Mouse (Mus musculus) adrenal gland, adult (tissue): Measurements from ENCODE around the gene Gabrg3.

ENCODE experiments used
- DNase-seq, 2 experiments: peaks; one replicate each; pipeline ENCODE4 v3.0.0; 2022 to 2023; ENCODE audit warnings: low spot score in 1 of 2; ENCODE audit not compliant: inconsistent age in 2 of 2

Gabrg3 gene

GRCm38 (mm10) chr7:57386517-57387340, at the start of gene Gabrg3:
Gene Gabrg3 (minus strand): TSS chr7:57387188.
- DNase-seq: peak; percentile 31 to 77

- no peak for DNase-seq
Observed at GRCm38 (mm10) chr7:57422675-57423074, 35.7 kb upstream of the Gabrg3 start.

GRCm38 (mm10) chr7:57421044-57421443, 34.1 kb upstream of the Gabrg3 start:
- no peak for DNase-seq

GRCm38 (mm10) chr7:57419392-57419791, 32.4 kb upstream of the Gabrg3 start, which contains the start of gene Gabrb3:
Gene Gabrb3 (plus strand): TSS chr7:57419692.
- no peak for DNase-seq

GRCm38 (mm10) chr7:57412896-57413295, 25.9 kb upstream of the Gabrg3 start:
- no peak for DNase-seq

- DNase-seq: no peak
Observed at GRCm38 (mm10) chr7:57411163-57411562, 24.2 kb upstream of the Gabrg3 start.

- peak; percentile 52 to 60 for DNase-seq
Observed at GRCm38 (mm10) chr7:57393551-57393950, 6.6 kb upstream of the Gabrg3 start.

GRCm38 (mm10) chr7:57390046-57390445, 3.1 kb upstream of the Gabrg3 start:
- DNase-seq: no peak

GRCm38 (mm10) chr7:57387341-57387654, 310 bp upstream of the Gabrg3 start:
- no peak for DNase-seq

- DNase-seq: peak; percentile 18 to 85
Observed at GRCm38 (mm10) chr7:57384112-57384511, 2.9 kb downstream of the Gabrg3 start.

GRCm38 (mm10) chr7:57366013-57366390, 21.0 kb downstream of the Gabrg3 start:
- no peak for DNase-seq

- DNase-seq: no peak
Observed at GRCm38 (mm10) chr7:57365134-57366012, 21.6 kb downstream of the Gabrg3 start.

- no peak for DNase-seq
Observed at GRCm38 (mm10) chr7:57363812-57364211, 23.2 kb downstream of the Gabrg3 start.

GRCm38 (mm10) chr7:57357871-57358540, 29.0 kb downstream of the Gabrg3 start:
- DNase-seq: peak; percentile 74 to 92

- DNase-seq: peak in 1 of 2 experiments; percentile 46
Observed at GRCm38 (mm10) chr7:57356565-57357301, 30.3 kb downstream of the Gabrg3 start.

- no peak for DNase-seq
Observed at GRCm38 (mm10) chr7:57348774-57349173, 38.2 kb downstream of the Gabrg3 start.

- DNase-seq: no peak
Observed at GRCm38 (mm10) chr7:57341910-57342309, 45.1 kb downstream of the Gabrg3 start.

GRCm38 (mm10) chr7:57331211-57331610, 55.8 kb downstream of the Gabrg3 start:
- peak; percentile 8 to 77 for DNase-seq

- no peak for DNase-seq
Observed at GRCm38 (mm10) chr7:57330240-57330639, 56.7 kb downstream of the Gabrg3 start.

- DNase-seq: peak in 1 of 2 experiments; percentile 51
Observed at GRCm38 (mm10) chr7:57324473-57324872, 62.5 kb downstream of the Gabrg3 start.

- peak; percentile 65 to 84 for DNase-seq
Observed at GRCm38 (mm10) chr7:57322086-57322485, 64.9 kb downstream of the Gabrg3 start.
